Mouse (Mus musculus): ENCODE measurements around the gene Zfp385b.

The Zfp385b gene

GRCm38 (mm10) chr2:77541681-77542080 is 277.8 kb downstream of the Zfp385b start:
- no peak for TF ChIP-seq GATA4 (IDR thresholded peaks at IDR 0.05; ENCODE audit: insufficient replicate concordance, low read length)

GRCm38 (mm10) chr2:77540860-77541259 is 278.6 kb downstream of the Zfp385b start:
- no peak for TF ChIP-seq GATA4 (IDR thresholded peaks at IDR 0.05; ENCODE audit: insufficient replicate concordance, low read length)

GRCm38 (mm10) chr2:77536556-77536955 is 282.9 kb downstream of the Zfp385b start:
- no peak for TF ChIP-seq GATA4 (IDR thresholded peaks at IDR 0.05; ENCODE audit: insufficient replicate concordance, low read length)

- TF ChIP-seq GATA4 (IDR thresholded peaks at IDR 0.05; ENCODE audit: insufficient replicate concordance, low read length) = no peak
Measured at GRCm38 (mm10) chr2:77528079-77528752, 291.2 kb downstream of the Zfp385b start.

- TF ChIP-seq GATA4 (IDR thresholded peaks at IDR 0.05; ENCODE audit: insufficient replicate concordance, low read length) = no peak
Measured at GRCm38 (mm10) chr2:77527616-77528015, 291.8 kb downstream of the Zfp385b start.

- no peak for TF ChIP-seq GATA4 (IDR thresholded peaks at IDR 0.05; ENCODE audit: insufficient replicate concordance, low read length)
Measured at GRCm38 (mm10) chr2:77526803-77527202, 292.6 kb downstream of the Zfp385b start.

GRCm38 (mm10) chr2:77526301-77526700 is 293.1 kb downstream of the Zfp385b start:
- no peak for TF ChIP-seq GATA4 (IDR thresholded peaks at IDR 0.05; ENCODE audit: insufficient replicate concordance, low read length)

- peak; percentile 97 for TF ChIP-seq GATA4 (IDR thresholded peaks at IDR 0.05; ENCODE audit: insufficient replicate concordance, low read length)
Measured at GRCm38 (mm10) chr2:77522223-77522622, 297.2 kb downstream of the Zfp385b start.

GRCm38 (mm10) chr2:77519341-77519740 is 300.1 kb downstream of the Zfp385b start:
- no peak for TF ChIP-seq GATA4 (IDR thresholded peaks at IDR 0.05; ENCODE audit: insufficient replicate concordance, low read length)

GRCm38 (mm10) chr2:77518693-77519092 is 300.7 kb downstream of the Zfp385b start:
- TF ChIP-seq GATA4 (IDR thresholded peaks at IDR 0.05; ENCODE audit: insufficient replicate concordance, low read length) = no peak

GRCm38 (mm10) chr2:77516606-77517005 is 302.8 kb downstream of the Zfp385b start:
- TF ChIP-seq GATA4 (IDR thresholded peaks at IDR 0.05; ENCODE audit: insufficient replicate concordance, low read length) = no peak

GRCm38 (mm10) chr2:77515654-77516053 is 303.8 kb downstream of the Zfp385b start:
- TF ChIP-seq GATA4 (IDR thresholded peaks at IDR 0.05; ENCODE audit: insufficient replicate concordance, low read length) = peak; percentile 76; the same call in 1 of the 2 replicates

- TF ChIP-seq GATA4 (IDR thresholded peaks at IDR 0.05; ENCODE audit: insufficient replicate concordance, low read length) = no peak
Measured at GRCm38 (mm10) chr2:77515011-77515410, 304.4 kb downstream of the Zfp385b start.

- TF ChIP-seq GATA4 (IDR thresholded peaks at IDR 0.05; ENCODE audit: insufficient replicate concordance, low read length) = no peak
Measured at GRCm38 (mm10) chr2:77514476-77514875, 305.0 kb downstream of the Zfp385b start.

- TF ChIP-seq GATA4 (IDR thresholded peaks at IDR 0.05; ENCODE audit: insufficient replicate concordance, low read length) = no peak
Measured at GRCm38 (mm10) chr2:77508731-77509130, 310.7 kb downstream of the Zfp385b start.

- no peak for TF ChIP-seq GATA4 (IDR thresholded peaks at IDR 0.05; ENCODE audit: insufficient replicate concordance, low read length)
Measured at GRCm38 (mm10) chr2:77506308-77506707, 313.1 kb downstream of the Zfp385b start.

GRCm38 (mm10) chr2:77505614-77506013 is 313.8 kb downstream of the Zfp385b start:
- no peak for TF ChIP-seq GATA4 (IDR thresholded peaks at IDR 0.05; ENCODE audit: insufficient replicate concordance, low read length)
